Mouse (Mus musculus): Measurements from ENCODE around the gene Faap20. TPM values are rescaled to one million over a fixed set of nuclear protein-coding genes. Genes with fewer than 3 reads are reported as not detected.
"Not testable (repeated sequence)": the region's sequence is repeated elsewhere in the genome, so short reads cannot be mapped to it uniquely, and the experiment has no call there.

Faap20 gene
- total RNA-seq, 1 experiment from 2014 or later, result 19.2 TPM

DNA sequence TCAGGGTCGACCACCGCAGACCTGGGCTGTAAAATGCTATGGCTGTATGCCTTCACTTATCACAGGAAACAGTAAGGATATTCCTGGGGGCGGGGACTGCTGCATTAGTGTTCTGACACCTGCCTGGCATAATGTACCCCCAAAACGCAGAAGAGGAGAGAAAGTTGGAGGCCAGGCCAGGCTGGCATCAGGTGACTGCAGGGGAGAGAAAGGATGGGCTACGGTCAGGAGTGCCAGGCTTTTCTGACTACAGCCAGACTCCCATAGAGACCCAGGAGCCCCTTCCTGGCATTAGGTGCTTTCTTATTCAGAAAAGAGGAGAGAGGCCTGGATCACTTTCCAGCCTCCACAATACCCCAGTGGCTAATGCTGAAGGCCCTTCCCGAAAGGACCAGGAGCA is 10.1 kb upstream of the Faap20 start:
- no peak for ATAC-seq (ENCODE audit: extremely low read depth, insufficient number of reproducible peaks, low FRiP score, poor library complexity, severe bottlenecking)

DNA sequence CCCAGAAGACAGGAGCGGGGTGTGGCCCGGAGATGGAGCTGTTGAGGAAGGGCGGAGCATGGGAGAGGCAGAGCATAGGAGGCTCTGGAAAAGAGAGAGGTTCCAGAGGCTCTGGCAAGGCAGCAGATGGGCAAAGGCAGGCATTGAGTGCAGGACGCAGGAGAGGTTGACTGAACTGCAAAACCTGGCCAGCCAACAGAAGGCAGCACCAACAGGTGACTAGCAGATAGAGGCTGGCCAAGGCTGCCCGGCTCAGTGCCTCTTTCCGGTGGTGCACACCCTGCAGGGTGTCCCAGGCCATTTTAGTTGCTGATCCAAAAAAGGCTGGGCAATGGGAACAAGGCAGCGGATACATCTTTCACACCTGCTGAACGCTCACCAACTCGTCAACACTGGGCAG is 7.8 kb upstream of the Faap20 start:
- no peak for ATAC-seq (ENCODE audit: extremely low read depth, insufficient number of reproducible peaks, low FRiP score, poor library complexity, severe bottlenecking)

DNA sequence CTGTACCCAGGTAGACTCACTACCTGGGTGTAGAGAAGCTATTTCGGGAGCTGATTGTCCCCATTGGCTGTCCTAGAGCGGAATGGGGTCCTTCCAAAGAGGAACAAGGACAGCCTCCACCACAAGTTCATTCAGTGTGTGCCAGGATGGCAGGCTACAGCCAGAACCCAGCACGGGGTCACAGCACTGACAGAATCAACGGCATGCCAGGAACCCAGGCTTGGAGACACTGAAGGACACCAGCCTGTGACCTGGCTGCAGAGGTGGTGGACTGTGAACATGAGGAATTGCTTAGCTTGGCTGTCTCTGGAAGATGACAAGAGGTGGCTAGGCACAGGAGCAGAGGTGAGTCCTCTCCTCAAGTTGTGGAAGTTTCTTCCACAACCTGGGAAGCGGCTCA is 7.3 kb upstream of the Faap20 start:
- no peak for ATAC-seq (ENCODE audit: extremely low read depth, insufficient number of reproducible peaks, low FRiP score, poor library complexity, severe bottlenecking)

DNA sequence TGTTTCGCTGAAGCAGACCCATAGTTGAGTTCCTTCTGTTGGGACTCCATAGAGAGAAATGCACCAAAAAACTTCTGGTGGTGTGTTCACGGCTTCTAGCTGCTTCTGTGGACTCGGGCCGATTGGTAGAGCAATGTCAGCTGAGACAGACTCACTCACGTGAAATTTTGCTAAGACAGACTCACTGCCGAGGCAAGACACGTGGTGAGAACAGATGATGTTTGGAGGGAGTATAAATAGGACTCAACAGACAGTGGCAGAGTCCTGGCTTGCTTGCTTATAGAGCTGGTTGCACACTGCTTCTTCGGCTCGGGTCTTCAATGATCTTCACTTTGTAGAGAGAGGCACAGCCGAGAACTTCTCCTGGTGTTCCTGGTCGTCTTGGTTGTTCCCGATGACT is 6.4 kb upstream of the Faap20 start:
- ATAC-seq (ENCODE audit: extremely low read depth, insufficient number of reproducible peaks, low FRiP score, poor library complexity, severe bottlenecking), result no peak

DNA sequence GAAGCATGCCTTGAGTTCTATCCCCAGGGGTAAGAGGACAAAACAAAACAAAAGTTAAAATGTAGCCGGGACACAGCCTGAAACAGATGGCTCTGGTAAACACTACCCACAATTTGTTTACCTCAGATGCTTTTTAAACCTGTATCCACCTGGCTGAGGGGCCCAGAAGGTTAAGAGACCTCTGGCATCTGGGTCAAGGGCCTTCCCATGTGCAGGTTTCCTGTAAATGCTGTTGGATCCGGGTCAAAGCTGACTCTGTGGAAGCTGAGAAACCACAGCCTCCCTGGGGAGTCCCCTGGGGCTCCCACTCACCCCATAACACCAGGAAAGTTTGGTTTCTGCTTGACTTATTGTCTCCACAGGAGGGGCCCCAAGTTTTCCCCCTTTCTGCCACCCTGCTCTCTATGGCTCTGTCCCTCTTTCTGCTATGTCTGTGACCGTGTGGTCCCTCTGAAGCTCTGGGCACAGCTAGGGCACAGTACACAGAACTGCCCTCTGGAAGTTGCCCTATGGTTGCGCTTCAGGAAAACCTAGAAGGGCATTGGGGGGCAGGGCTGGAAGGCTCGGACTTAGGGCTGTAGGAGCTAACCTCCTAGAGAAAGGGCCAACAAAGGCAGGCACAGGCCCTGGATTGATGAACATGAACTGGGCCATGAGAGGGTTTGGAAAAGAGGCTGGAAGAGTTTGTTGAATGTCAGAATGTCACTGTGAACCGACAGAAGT is 3.7 kb upstream of the Faap20 start:
- ATAC-seq (ENCODE audit: extremely low read depth, insufficient number of reproducible peaks, low FRiP score, poor library complexity, severe bottlenecking), result no peak

DNA sequence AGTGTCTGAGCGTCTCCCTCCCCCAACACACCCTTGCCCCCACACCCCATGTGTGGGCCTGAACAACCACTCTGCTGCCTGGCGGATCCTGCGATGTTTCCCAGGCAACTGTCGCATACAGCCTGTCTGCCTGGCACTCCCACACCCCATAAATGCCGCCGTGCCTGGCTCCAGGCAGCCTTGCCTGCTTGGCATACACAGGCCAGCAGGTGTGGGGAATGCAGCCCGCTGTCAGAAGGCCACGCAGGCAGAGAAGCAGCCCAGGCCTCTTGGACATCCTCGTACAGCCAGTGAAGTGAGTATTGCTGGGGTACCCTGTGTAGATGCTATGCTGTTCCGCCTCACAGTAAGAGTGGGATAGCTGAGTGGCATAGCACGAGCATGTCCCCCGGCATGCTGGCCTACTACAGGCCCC is 2.9 kb upstream of the Faap20 start:
- ATAC-seq (ENCODE audit: extremely low read depth, insufficient number of reproducible peaks, low FRiP score, poor library complexity, severe bottlenecking), result no peak

DNA sequence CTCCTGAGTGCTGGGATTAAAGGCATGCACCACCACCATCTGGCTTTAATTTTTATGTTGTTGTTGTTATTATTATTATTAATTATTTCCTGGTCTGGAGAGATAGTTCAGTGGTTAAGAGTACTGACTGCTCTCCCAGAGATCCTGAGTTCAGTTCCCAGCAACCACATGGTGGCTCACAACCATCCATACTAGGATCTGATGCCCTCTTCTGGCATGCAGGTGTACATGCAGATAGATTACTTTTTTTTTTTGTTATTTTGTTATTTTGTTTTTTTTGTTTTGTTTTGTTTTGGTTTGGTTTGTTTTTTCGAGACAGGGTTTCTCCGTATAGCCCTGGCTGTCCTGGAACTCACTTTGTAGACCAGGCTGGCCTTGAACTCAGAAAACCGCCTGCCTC is 1.5 kb upstream of the Faap20 start:
- not testable (repeated sequence) for ATAC-seq (ENCODE audit: extremely low read depth, insufficient number of reproducible peaks, low FRiP score, poor library complexity, severe bottlenecking)

DNA sequence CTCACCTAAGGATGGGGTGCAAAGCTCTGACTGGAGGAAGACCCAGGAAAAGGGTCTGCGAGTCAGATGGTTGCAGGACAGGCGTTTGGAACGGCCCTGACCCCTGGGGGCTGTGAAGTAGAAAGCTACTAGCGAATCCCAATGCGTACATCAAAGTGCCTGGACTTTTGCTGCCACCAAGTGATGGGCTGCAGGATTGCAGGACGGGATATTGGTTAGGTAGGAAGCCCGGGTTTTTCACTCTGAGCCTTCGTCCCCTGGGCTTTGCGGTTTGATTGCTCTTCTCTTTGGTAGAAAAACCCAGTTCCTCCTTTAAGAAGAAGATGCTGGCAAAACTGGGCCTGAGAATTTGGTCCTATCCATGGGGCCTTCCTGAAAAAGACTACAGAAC is 350 bp upstream of the Faap20 start:
- peak; percentile 90 for ATAC-seq (ENCODE audit: extremely low read depth, insufficient number of reproducible peaks, low FRiP score, poor library complexity, severe bottlenecking)

DNA sequence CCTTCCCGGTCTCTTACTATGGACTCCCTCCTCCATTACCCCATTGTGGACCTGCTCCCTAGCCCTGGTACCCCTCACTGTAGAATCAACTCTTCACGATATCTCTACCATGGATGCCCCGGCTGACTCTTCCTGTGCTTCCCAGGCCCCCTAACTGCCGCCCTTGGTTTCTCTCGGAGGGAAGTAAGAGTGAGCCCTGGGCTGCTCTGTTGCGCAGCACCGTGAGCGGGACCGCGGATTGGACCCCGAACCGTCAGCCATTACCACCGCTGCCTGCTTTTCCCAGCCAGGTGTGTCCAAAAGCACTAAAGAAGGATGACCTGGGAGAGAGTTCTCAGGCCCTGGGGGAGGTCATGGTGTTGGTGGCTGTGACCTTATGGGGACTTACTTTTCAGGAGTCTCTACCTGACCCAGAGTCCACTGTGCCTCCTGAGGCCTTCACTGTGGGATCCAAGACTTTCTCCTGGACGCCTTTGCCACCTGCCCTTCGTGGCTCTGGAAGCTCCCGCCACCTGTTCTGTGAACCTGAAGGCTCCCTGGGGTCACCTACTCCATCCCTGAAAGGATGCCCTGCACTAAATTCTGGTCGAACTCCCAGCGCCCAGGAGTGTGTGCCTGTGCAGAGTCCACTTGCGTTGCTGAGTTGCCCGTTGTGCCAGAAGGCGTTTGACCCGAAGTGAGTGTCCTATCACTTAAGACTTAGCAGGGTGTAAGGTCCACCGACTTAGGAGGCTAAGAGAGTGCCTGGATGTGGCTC is 937 bp downstream of the Faap20 start:
- no peak for ATAC-seq (ENCODE audit: extremely low read depth, insufficient number of reproducible peaks, low FRiP score, poor library complexity, severe bottlenecking)

DNA sequence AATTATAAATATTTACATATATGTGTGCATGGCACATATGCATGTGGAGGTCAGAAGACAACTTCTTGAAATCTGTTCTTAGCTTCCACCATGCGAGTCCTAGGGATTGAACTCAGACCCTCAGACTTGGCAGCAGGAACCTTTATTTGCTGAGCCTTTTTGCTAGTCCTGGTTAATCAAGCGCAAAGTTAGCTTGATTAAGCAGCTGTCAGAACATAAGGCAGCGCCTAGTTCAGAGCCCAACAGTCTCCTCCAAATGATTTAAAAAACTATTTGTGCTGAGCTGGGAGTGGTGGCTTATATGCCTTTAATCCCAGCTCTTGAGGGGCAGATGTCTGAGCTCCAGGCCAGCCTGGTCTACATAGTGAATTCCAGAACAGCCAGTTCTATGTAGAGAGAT is 1.5 kb downstream of the Faap20 start:
- no peak for ATAC-seq (ENCODE audit: extremely low read depth, insufficient number of reproducible peaks, low FRiP score, poor library complexity, severe bottlenecking)

DNA sequence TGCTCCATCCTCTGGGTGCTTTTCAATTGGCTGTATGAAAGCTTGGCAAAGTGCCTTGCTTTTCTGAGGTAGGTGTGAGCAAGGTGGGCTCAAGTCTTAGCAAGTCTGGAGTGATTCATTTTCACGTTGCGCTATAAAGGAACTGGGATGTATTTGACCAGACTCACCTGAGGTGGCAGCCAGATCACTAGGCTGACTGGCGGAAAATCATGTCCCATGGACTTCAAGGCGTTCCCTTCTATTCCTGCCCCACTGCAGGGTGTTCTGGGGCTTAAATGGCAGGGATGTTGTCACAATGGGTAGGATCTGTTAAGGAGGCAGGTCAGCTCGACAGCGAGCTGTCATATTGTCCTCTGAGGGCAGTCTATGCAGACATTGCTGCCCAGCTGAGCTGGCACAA is 2.7 kb downstream of the Faap20 start:
- no peak for ATAC-seq (ENCODE audit: extremely low read depth, insufficient number of reproducible peaks, low FRiP score, poor library complexity, severe bottlenecking)

DNA sequence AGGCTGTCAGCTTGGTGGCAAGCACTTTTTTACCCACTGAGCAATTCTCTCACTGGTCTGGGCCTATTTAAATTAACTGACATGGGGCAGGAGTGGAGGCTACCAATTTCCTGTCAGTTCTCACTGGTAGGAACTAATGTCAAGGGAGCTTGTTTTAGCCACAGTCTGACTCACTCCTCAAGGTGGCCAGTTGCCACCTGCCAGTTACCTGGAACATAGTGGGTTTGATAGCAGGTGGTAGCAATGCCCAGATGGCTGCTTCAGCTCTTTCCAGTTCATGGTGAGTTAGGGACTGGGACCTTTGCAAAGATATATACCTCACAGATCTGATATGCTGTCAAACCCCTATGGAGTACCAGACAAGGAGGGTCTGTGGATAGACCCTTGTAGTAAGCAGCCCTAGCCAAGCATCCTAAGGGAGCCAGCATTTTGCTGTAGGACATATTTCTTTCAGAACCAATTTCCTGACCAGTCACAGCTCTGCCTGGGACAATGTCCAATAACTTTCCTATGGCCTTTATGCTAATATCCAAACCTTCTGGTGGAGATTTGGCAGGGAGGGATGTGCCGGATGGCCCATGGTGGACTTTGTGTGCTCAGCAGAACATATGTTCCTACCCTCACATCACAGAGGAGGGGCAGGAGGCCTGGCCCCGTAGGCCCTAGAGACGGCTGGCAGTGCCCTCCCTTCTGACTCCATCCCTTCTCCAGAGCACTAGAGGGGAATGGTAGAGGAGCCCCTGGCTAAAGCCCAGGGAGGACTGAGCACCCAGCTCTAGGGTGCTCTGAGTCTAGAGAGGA is 15.1 kb downstream of the Faap20 start:
- no peak for ATAC-seq (ENCODE audit: extremely low read depth, insufficient number of reproducible peaks, low FRiP score, poor library complexity, severe bottlenecking)

DNA sequence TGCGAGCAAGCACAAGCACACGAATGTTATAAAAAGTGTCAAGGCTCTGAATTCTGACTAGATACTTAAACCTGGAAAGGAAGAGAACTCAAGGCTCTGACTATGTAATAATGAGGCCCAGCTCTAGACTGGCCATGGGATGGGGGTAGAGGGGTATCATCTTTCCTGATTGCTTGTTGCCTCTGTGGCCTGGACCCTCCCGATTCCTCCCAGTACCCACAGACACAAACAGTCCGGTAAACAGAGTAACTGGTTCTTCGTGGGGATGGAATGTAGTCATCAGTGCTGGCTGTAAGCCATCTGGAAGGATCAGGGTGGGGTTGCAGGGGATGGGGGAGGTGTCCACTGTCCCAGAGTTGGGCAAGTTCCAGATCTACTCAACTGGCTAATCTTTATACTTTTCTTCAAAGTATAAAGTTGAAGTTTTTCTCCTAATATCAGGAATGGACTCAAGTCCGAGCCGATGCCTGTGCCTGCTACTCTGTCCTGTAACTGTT is 17.5 kb downstream of the Faap20 start:
- no peak for ATAC-seq (ENCODE audit: extremely low read depth, insufficient number of reproducible peaks, low FRiP score, poor library complexity, severe bottlenecking)

DNA sequence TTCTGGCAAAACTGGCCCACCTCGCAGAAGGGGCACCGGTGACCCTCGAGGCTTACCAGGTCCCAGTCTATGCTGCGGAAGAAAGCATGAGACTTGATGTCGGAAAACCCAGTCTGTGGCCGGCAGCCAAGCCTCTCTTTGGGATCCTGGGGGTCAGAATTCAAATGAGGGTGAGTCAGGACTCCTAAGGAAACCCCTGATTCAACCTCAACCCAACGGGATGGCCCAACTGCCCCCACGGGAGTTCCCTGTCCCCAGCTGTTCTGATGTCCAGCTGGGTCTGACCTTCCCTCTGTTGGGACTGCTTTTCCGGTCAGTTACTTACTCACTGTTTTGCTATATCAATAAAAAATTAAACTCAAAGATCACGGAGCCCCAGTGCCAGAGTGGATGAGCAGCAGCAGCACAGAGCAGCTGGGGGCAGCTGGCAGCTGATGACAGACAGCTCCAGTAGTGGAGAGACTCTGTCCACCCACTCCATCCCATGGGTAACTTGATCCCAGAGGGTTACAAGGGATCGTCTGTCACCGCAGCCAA is 18.1 kb downstream of the Faap20 start:
- no peak for ATAC-seq (ENCODE audit: extremely low read depth, insufficient number of reproducible peaks, low FRiP score, poor library complexity, severe bottlenecking)

DNA sequence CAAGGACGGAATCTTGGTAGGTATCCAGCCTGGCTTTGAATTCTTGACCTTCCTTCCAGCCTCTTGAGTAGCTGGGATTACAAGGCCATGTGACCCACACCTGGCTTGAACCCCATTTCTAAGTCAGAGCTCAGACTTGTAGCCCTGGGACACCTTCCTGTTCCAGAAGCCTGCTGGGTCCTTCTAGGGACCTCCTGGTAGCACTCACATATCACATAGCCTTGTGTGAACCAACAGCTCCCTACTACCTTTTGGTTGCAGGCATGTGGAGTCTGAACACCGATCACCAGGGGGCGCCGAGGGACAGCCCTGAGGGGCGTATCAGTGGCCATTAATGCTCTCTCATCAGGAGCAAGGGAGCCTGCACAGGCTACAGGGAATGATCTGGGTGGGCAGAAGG is 18.8 kb downstream of the Faap20 start:
- no peak for ATAC-seq (ENCODE audit: extremely low read depth, insufficient number of reproducible peaks, low FRiP score, poor library complexity, severe bottlenecking)

DNA sequence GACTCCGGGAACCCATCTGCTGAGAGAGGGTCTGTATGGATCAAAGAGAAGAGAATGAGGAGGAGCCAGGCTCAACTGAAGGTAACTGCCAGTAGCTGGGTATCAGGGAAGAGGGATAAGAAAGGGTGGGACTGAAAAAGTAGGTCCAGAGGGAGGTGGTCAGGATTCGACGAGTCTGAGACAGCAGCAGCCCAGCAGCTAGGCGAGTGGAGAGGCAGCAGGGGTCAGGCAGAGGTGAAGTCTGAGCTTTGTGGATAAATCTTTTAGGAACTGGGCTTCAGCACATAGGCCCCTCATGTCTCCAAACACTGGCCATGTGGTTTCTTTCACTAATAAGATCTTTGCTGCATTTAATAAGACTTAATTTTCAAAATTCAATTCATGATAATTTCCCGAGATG is 24.8 kb downstream of the Faap20 start:
- ATAC-seq (ENCODE audit: extremely low read depth, insufficient number of reproducible peaks, low FRiP score, poor library complexity, severe bottlenecking), result no peak

DNA sequence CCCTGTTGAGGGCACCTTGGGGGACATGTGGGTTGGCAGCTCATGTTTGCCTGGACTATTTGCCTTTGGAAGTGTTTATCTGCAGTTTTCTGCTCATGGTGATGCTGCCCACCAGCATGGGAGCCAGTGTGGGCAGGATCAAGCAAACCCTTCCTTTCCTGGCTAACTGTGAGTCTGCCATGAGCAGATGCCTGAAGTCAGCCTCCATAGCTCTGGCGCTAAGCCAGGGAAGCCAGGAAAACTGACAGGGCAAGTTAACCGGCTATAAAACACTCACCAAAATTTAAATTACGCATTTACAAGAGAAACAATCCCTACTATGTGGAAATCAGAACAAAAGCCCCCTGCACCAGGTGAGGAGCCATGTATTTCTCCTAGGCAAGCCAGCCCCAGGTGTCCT is 25.2 kb downstream of the Faap20 start:
- ATAC-seq (ENCODE audit: extremely low read depth, insufficient number of reproducible peaks, low FRiP score, poor library complexity, severe bottlenecking), result no peak

DNA sequence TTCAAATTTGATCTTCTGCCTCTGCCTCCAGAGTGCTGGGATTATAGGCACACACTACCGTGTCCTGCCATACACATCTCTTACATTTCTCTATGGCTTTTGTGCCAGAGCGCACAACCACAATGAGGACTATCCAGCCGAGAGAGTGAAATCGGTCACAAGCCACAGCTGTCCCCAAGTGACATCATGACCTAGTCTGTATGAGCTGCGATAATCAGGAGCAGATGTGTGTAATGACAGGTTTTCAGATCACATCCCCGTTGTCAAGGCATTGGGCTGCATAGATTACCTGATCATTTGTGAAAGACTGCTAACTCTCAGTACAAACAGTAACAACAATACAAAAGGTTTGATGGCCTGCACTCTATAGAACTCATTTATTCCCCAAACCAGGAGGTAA is 28.4 kb downstream of the Faap20 start:
- ATAC-seq (ENCODE audit: extremely low read depth, insufficient number of reproducible peaks, low FRiP score, poor library complexity, severe bottlenecking), result no peak

DNA sequence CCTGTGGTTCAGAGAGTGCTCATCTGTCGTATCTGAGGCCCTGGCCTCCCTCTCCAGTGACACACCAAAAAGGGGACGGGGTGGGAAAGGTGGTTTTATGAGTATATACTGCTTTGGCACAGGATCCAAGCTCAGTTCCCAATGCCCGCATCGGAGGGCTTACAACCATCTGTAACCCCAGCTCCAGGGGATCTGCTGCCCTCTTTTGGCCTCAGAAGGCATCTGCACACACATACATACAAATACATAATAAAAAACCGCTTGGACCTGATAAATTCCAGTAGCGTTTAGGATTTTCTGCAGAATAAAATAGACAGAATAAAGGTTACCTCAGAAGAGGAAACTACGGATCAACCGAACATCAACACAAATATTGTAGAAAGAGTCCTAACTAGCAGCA is 29.5 kb downstream of the Faap20 start:
- ATAC-seq (ENCODE audit: extremely low read depth, insufficient number of reproducible peaks, low FRiP score, poor library complexity, severe bottlenecking), result no peak
